Mouse (Mus musculus) spleen, postnatal 10 days (tissue): ENCODE data around the gene Mcm6.
"Not testable (repeated sequence)": the region's sequence is repeated elsewhere in the genome, so short reads cannot be mapped to it uniquely, and the experiment has no call there.

Experiments used
- DNase-seq, 2 experiments: peaks; one replicate each; pipeline ENCODE4 v3.0.0; 2021 to 2022; ENCODE audit warnings: low spot score in 2 of 2

Mcm6 gene

GRCm38 (mm10) chr1:128330313-128330712 lies 29.2 kb downstream of the Mcm6 start:
- no peak for DNase-seq

- no peak for DNase-seq
Measured at GRCm38 (mm10) chr1:128328218-128328617, 31.2 kb downstream of the Mcm6 start, which contains the start of gene Lct. Gene Lct, minus strand, starts transcription at chr1:128328318.

DNA sequence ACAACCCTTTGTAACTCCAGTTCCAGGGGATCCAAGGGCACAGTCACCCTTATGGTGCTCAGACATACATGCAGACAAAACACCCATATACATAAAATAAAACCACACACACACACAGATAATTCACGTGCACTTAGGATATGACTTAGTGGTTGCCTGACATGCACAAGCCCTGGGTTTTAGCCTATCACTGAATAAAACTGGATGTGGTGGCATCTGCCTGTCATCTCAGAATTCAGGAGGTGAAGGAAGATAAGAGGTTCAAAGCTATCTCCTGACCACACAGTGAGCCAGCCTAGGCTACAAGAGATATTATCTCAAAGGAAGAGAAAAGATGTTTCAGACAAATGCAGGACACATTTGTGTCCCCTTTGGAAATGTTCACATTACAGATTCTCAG lies 32.3 kb downstream of the Mcm6 start:
- DNase-seq, result no peak

GRCm38 (mm10) chr1:128324776-128325175 lies 34.7 kb downstream of the Mcm6 start:
- no peak for DNase-seq

GRCm38 (mm10) chr1:128323026-128323643 lies 36.3 kb downstream of the Mcm6 start:
- no peak for DNase-seq

- DNase-seq, result not testable (repeated sequence)
Measured at GRCm38 (mm10) chr1:128319266-128319665, 40.2 kb downstream of the Mcm6 start.

DNA sequence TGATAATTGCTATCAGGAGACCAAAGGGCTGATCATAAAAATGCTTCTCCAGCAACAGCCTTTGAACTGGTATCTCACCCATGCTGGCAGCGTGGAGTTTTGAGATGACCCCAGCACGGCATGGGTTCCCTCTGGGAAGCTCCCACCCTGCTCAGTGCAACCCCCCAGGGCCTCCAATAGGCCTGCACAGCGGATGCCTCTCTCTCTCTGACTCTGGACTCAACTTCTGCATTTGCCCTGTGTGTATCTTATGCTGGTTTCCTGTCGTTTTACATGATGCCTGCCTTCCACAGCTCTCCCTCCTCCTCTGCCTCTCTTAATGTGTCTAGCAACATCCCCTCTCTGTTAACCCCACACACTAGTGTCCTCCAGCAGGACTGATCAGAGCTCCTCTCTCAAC lies 44.8 kb downstream of the Mcm6 start:
- no peak for DNase-seq

DNA sequence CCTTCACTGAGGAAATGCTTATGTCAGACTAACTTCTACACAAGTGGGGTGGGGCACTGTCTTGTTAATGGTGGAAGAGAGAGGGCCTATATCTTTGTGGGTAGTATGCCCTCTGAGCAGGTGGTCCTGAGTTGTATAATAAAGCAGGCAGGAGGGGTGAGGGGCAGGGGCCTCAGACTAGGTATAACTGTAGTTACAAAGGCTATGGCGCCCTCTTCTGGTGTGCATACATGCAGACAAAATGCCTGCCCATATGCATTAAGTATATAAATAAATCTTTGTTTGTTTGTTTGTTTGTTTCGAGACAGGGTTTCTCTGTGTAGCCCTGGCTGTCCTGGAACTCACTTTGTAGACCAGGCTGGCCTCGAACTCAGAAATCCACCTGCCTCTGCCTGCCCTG lies 50.4 kb downstream of the Mcm6 start:
- no peak for DNase-seq

GRCm38 (mm10) chr1:128303900-128304299 lies 55.6 kb downstream of the Mcm6 start:
- no peak for DNase-seq

- no peak for DNase-seq
Measured at GRCm38 (mm10) chr1:128295717-128296528, 63.5 kb downstream of the Mcm6 start.

DNA sequence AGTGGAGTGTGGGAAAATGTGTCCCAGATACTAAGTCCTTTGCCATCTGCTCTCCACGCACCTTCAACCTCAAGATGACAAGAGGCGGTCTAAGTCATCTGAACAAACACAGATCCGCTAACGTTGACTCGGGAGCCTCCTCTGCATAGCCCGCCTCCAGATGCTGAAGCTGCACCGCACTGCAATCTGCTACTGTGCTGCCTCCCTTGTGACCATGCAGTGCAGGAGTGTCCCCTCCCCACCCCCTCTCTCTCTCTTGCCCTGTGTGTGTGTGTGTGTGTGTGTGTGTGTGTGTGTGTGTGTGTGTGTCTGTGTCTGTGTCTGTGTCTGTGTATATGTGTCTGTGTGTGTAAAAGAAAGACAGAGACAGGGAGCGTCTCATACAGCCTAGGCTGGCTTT lies 64.2 kb downstream of the Mcm6 start:
- no peak for DNase-seq

GRCm38 (mm10) chr1:128293524-128293923 lies 65.9 kb downstream of the Mcm6 start:
- no peak for DNase-seq

DNA sequence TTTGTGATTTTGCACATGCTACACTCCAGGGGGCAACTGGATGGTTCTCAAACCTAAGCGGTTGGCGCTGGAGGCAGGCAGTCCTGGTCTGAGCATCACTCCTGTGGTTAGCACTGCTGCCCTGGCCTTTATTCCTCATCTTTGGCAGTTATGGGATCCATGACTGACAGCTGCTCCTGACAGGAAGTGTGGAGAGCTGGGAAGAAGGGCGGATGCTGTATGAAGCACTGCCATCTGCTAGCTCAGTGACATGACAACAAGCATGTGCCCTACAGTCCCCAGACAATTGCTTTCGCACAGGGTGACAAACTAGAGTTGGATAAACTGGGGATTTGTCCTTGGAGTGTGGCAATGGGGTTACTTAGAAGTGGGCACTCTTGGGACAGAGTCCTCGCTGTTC lies 69.2 kb downstream of the Mcm6 start:
- no peak for DNase-seq

- DNase-seq, result no peak
Measured at GRCm38 (mm10) chr1:128285136-128285535, 74.3 kb downstream of the Mcm6 start.

GRCm38 (mm10) chr1:128284157-128284690 lies 75.2 kb downstream of the Mcm6 start:
- DNase-seq, result no peak

- DNase-seq, result no peak
Measured at GRCm38 (mm10) chr1:128282924-128283323, 76.5 kb downstream of the Mcm6 start.

- peak in 1 of 2 experiments; percentile 41 for DNase-seq
Measured at GRCm38 (mm10) chr1:128281753-128282152, 77.7 kb downstream of the Mcm6 start.
